Mouse (Mus musculus) erythroblast, embryonic 14.5 days (primary cell): ENCODE data around the gene Cpne5. TPM values are rescaled to one million over a fixed set of nuclear protein-coding genes. Genes with fewer than 3 reads are reported as not detected.

ENCODE experiments used
- H3K27me3 ChIP-seq: 2 replicates; pipeline ENCODE4 v1.6.1; 2012; ENCODE audit warnings: inconsistent platforms; ENCODE audit not compliant: control insufficient read depth
- H3K36me3 ChIP-seq: 2 replicates; pipeline ENCODE4 v1.6.1; 2012; ENCODE audit warnings: mild to moderate bottlenecking, inconsistent platforms; ENCODE audit not compliant: control insufficient read depth
- H3K4me1 ChIP-seq: 2 replicates; pipeline ENCODE4 v1.6.1; 2012; ENCODE audit warnings: inconsistent platforms; ENCODE audit not compliant: control insufficient read depth
- H3K4me3 ChIP-seq: replicated peaks from 2 replicates; pipeline ENCODE3; 2012; ENCODE audit warnings: moderate library complexity, mild to moderate bottlenecking, inconsistent platforms
- H3K9me3 ChIP-seq: 2 replicates; pipeline ENCODE4 v1.6.1; 2012; ENCODE audit warnings: low read length, inconsistent platforms, mixed read lengths; ENCODE audit not compliant: control insufficient read depth
- GATA1 ChIP-seq: IDR thresholded peaks from 2 replicates; pipeline ENCODE4 v1.6.1; 2012; ENCODE audit warnings: low read length, inconsistent platforms, mixed read lengths
- TAL1 ChIP-seq: IDR thresholded peaks from 3 replicates; pipeline ENCODE4 v1.6.1; 2012; ENCODE audit warnings: low read length, inconsistent platforms, mixed read lengths
- polyA plus RNA-seq: library from polyadenylated mRNA; stranded (reverse); fragments of >175 nt; gene quantifications from 2 replicates; pipeline ENCODE4 v1.2.3, GENCODE M21; 2012

The Cpne5 gene
- polyA plus RNA-seq, 1 experiment, result 0.03 TPM

DNA sequence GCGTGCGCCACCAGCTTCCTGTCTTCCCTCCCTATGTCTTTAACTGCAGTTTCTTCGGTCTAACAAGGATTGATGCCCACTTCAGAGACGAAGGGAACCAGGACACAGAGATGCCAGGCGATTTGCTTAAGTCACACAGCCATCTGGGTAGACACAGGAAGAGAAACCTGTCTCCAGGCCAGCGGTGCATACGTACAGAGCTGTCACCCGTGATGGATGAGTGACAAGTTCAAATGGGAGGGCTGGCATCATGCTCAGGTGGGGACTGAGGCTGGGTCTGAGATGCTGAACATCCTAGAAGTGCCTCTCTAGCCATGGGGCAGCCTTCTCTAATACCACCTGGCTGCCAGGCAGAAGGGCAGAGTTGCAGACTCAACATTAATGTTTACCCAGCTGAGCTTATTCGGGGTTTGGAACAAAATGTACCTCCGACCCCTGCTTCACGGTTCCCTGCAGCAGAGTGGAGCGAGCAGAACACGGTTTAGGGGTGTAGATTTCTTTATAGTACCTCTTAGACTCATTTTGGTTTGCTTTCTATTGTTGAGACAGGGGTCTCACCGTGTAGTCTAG, 67.5 kb downstream of the Cpne5 start:
- Histone ChIP-seq H3K4me3 (no peak overlapping the region), H3K36me3 (no peaks in the 10 kb centered on the region), H3K9me3 (no peaks in the 10 kb centered on the region), H3K27me3 (no peaks in the 10 kb centered on the region), H3K4me1 (peaks cover 7% of the 10 kb centered on the region)
- TF ChIP-seq TAL1 (no peak), GATA1 (no peak)

GRCm38 (mm10) chr17:29168996-29169601, 68.9 kb downstream of the Cpne5 start:
- no peak for TF ChIP-seq TAL1
- Histone ChIP-seq H3K9me3 (no peaks in the 10 kb centered on the region), H3K4me3 (no peak overlapping the region), H3K4me1 (peaks cover 20% of the 10 kb centered on the region), H3K36me3 (no peaks in the 10 kb centered on the region), H3K27me3 (no peaks in the 10 kb centered on the region)

DNA sequence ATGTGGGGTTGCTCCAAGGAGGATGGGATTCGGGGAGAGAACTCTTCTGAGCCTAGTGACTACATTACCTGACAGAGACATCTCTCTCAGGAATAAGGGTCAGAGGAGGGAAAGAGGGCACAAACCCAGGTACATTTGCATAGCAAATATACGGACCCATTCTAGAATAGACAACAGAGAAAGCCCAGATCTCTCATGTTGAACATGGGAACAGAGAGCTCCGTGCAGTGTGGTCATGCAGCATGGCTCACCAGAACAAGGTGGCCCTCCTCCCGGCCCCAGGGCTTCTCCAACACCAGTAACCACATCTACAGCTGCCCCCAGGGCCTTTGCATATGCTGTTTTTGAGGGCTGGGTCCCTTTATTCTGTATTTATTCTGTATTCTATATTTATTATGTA, 69.5 kb downstream of the Cpne5 start:
- peaks cover 20% of the 10 kb centered on the region for H3K4me1 ChIP-seq
- TF ChIP-seq TAL1, result no peak
- no peak for TF ChIP-seq GATA1
- no peak overlapping the region for H3K4me3 ChIP-seq
- H3K36me3 ChIP-seq, result no peaks in the 10 kb centered on the region
- H3K9me3 ChIP-seq, result no peaks in the 10 kb centered on the region
- no peaks in the 10 kb centered on the region for H3K27me3 ChIP-seq

DNA sequence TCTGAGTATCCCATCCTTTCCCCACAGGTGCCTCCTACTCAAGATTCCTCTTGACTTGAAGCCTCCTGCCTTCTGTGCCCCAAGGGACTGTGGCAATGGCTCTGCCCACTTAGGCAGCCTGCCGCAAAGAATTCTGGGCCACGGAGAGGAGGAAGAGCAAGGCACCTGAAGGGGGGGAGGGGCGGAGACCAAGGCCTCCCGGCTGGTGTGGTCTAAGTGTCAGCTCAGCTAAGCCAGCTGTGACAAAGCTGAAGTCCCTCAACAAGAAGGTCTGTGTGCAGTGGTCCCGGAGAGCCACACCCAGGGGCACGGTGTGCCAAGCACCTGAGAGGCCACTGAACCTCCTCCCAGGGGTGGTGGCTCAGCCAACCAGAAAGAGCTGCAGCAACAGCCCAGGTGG, 70.6 kb downstream of the Cpne5 start:
- H3K4me3 ChIP-seq, result no peak overlapping the region
- H3K9me3 ChIP-seq, result no peaks in the 10 kb centered on the region
- peaks cover 20% of the 10 kb centered on the region for H3K4me1 ChIP-seq
- H3K27me3 ChIP-seq, result peaks cover 2% of the 10 kb centered on the region
- H3K36me3 ChIP-seq, result no peaks in the 10 kb centered on the region
- TF ChIP-seq TAL1 (no peak), GATA1 (no peak)

DNA sequence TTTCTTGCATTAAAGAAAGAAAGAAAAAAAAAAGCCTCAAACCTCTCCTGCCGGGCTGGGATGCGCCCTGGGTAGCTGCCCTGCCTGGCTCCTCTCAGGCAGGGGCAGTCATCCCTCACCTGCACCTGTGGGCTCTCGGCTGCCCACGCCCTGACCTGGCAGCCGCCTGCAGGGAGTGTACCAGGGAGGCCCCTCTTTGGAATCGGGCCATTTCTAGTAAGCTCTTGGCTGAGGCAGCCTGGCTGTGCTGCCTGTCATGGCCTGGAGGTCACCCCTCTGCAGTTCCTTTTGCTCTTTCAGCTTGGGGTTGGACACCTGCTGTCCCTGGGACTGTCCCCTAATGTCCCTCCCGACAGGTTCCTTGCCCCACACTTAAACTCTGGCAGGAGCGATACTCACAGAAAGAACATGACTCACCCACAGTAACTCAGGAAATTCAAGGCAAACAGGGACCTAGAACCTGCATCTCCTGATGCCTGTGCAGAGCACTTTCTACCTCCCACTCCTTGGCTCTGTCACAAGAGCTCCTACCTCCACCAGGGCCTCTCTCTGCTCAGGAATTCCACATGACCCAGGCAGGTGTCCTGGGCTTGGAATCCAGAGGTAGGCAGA, 71.9 kb downstream of the Cpne5 start:
- Histone ChIP-seq H3K27me3 (peaks cover 2% of the 10 kb centered on the region), H3K36me3 (no peaks in the 10 kb centered on the region), H3K4me3 (no peak overlapping the region), H3K4me1 (peaks cover 20% of the 10 kb centered on the region), H3K9me3 (peaks cover 4% of the 10 kb centered on the region)
- TF ChIP-seq TAL1, result no peak
- no peak for TF ChIP-seq GATA1

- TF ChIP-seq TAL1 (peak; percentile 28; the same call in 1 of the 3 replicates), GATA1 (no peak)
- no peak overlapping the region for H3K4me3 ChIP-seq
- H3K27me3 ChIP-seq, result peaks cover 2% of the 10 kb centered on the region
- peaks cover 20% of the 10 kb centered on the region for H3K4me1 ChIP-seq
- H3K36me3 ChIP-seq, result no peaks in the 10 kb centered on the region
- H3K9me3 ChIP-seq, result peaks cover 4% of the 10 kb centered on the region
Observed at GRCm38 (mm10) chr17:29165452-29165851, 72.5 kb downstream of the Cpne5 start.

DNA sequence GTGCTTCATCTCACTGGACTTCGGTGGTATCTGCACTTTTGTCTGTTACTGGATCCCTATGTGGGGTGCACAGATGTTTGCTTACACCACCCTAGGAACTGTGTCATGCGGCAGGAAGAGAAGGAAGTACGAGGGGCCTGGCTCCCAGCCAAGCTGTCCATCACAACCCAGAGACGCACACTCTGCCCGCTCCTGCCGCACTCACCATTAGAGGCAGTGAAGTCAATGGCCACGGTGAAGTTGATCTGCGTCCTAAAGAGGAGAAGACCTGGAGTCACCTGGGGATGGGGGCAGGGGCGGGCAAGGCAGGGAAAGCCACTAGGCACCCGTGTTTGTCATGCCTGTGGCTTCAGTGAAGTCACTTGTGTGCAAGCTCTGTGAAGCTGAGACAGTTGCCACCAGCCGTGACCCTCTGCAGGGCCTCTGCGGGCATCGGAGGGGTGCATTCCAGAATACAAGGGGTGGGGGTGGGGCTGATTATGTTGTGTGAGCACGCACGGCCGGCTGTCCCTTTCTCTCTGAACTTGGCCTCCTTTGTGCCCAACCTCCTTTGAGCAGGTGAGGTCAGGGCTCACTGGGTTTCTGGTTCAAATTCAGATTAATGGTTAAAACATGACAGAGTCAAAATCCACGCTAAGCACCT, 73.4 kb downstream of the Cpne5 start:
- Histone ChIP-seq H3K9me3 (peaks cover 4% of the 10 kb centered on the region), H3K4me3 (no peak overlapping the region), H3K4me1 (peaks cover 20% of the 10 kb centered on the region), H3K36me3 (no peaks in the 10 kb centered on the region), H3K27me3 (peaks cover 2% of the 10 kb centered on the region)
- TF ChIP-seq TAL1 (no peak), GATA1 (no peak)

- H3K4me1 ChIP-seq, result peaks cover 20% of the 10 kb centered on the region
Observed at GRCm38 (mm10) chr17:29162334-29162733, 75.6 kb downstream of the Cpne5 start.

DNA sequence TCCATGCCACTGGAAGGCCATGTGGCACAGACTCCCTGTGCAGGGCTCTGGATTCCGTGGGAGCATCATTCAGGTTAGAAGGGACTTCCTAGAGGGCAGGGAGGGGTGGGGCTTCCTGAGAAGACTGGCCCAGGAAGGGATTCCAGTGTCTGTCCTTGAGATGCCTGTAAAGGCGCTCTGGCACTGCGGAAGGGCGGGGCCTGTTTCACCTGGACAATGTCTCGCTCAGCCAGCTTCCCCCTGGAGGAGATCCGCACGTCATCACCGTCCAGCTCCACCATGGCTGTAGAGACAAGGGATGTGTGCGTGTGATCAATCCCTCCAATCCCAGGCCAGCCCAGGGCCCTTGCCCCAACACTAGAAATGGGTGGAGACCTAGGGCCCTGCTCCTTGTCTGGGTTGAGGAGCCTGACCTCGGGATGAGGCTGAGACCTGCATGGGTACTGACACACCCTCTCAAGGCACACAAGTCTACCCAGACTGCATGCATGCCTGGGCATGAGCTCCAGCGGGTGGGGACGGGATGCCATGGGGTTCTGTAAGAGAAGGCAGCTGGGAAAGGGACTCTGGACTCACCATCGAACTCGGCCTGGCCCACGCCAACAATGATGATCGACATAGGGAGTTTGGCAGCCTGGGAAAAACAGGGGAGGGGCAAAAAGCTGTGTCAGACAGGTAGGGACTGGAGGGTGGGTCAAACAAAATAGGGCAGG, 78.1 kb downstream of the Cpne5 start:
- H3K36me3 ChIP-seq, result no peaks in the 10 kb centered on the region
- TF ChIP-seq TAL1 (no peak), GATA1 (no peak)
- peaks cover 4% of the 10 kb centered on the region for H3K9me3 ChIP-seq
- H3K4me3 ChIP-seq, result no peak overlapping the region
- H3K4me1 ChIP-seq, result peaks cover 7% of the 10 kb centered on the region
- H3K27me3 ChIP-seq, result peaks cover 2% of the 10 kb centered on the region

More at GRCm38 (mm10) chr17:29162334-29162733, 75.6 kb downstream of the Cpne5 start:
- peaks cover 2% of the 10 kb centered on the region for H3K27me3 ChIP-seq
- peaks cover 4% of the 10 kb centered on the region for H3K9me3 ChIP-seq
- no peaks in the 10 kb centered on the region for H3K36me3 ChIP-seq
- H3K4me3 ChIP-seq, result no peak overlapping the region
- TF ChIP-seq TAL1 (no peak), GATA1 (no peak)
